Comparison of ENCODE assay signal across 9 mouse cellular contexts in the genomic region with DNA sequence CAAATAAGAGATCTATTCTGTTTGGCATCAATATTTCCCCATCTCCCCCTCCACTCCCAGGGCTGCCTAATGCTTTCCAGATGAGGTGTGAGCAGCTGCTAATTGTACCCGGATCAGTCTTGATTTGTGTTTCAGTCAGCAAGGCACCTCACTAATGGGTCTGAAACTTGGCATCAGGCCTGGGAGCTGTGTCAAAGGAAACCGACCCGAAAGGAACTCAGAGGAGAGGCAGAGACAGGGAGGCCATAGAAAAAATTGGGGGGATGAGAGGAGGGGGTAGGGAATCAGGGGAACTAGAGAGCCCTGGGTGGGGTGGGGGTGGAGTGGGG. TPM values are rescaled to one million over a fixed set of nuclear protein-coding genes. Genes with fewer than 3 reads are reported as not detected.
A peak's percentile ranks its signal among the peaks of the same experiment; 100 is the strongest.
DNase-seq lines count a peak whose midpoint lies in the region; ATAC-seq and TF ChIP-seq lines count a peak whose summit lies in the region.
"Had no signal": no experiment of that assay in that cellular context is flagged by ENCODE, and none has a peak within 500 bp of the region (broad histone marks: within the 10 kb centered on the region; RNA-seq: fewer than 3 reads in every experiment).

No protein-coding gene starts in this region.

- H3K4me1 ChIP-seq in intestine, embryonic 14.5 days (replicated peaks; ENCODE audit: control insufficient read depth, insufficient read depth, low read length) = peaks cover 22% of the 10 kb centered on the region
- 0 out of 2 replicates have a peak, but pooled peaks cover 2% of the 10 kb centered on the region for H3K4me1 ChIP-seq in intestine, postnatal 0 days (replicated peaks; ENCODE audit: control insufficient read depth, insufficient read depth, low read length)
- H3K4me1 ChIP-seq in hindbrain, embryonic 16.5 days (ENCODE audit: control insufficient read depth, insufficient read depth, low read depth, low read length) = peaks cover 18% of the 10 kb centered on the region
- peaks cover 6% of the 10 kb centered on the region; the same call in 1 of the 2 replicates for H3K4me1 ChIP-seq in midbrain, embryonic 11.5 days (ENCODE audit: control insufficient read depth, insufficient read depth, low read length)

- H3K27ac ChIP-seq in intestine, embryonic 14.5 days (ENCODE audit: low read depth) = peak overlapping the region; percentile 68
- H3K27ac ChIP-seq in intestine, postnatal 0 days (ENCODE audit: low read depth, low read length) = no peak overlapping the region
- peak overlapping the region; percentile 70 for H3K27ac ChIP-seq in hindbrain, embryonic 16.5 days (ENCODE audit: low read depth, low read length)
- no peak overlapping the region for H3K27ac ChIP-seq in midbrain, embryonic 11.5 days (ENCODE audit: low read depth, low read length)

- H3K4me2 ChIP-seq in intestine, embryonic 14.5 days (ENCODE audit: low read length) = peak overlapping the region; percentile 20
- no peak overlapping the region for H3K4me2 ChIP-seq in intestine, postnatal 0 days (replicated peaks; ENCODE audit: low read depth)
- no peak overlapping the region for H3K4me2 ChIP-seq in hindbrain, embryonic 16.5 days (ENCODE audit: low read length)
- H3K4me2 ChIP-seq in midbrain, embryonic 11.5 days = no peak overlapping the region
- H3K4me2 ChIP-seq: midbrain, embryonic 12.5 days had no signal

- no peaks in the 10 kb centered on the region for H3K36me3 ChIP-seq in intestine, embryonic 14.5 days (ENCODE audit: control insufficient read depth, insufficient read depth, low read length)
- no peaks in the 10 kb centered on the region for H3K36me3 ChIP-seq in intestine, postnatal 0 days (ENCODE audit: control insufficient read depth, insufficient read depth)
- no peaks in the 10 kb centered on the region for H3K36me3 ChIP-seq in hindbrain, embryonic 16.5 days (ENCODE audit: control insufficient read depth, insufficient read depth, low read length)
- no peaks in the 10 kb centered on the region for H3K36me3 ChIP-seq in midbrain, embryonic 11.5 days (ENCODE audit: control insufficient read depth, insufficient read depth, low read length)
- H3K36me3 ChIP-seq: midbrain, embryonic 12.5 days had no signal

- WGBS in intestine, embryonic 14.5 days = 13% methylated on average over 3 of the region's 3 CpGs
- 55% methylated on average over 3 of the region's 3 CpGs for WGBS in intestine, postnatal 0 days
- 25% methylated on average over 3 of the region's 3 CpGs for WGBS in hindbrain, embryonic 16.5 days
- WGBS in midbrain, embryonic 11.5 days = 60% methylated on average over 3 of the region's 3 CpGs

- no peaks in the 10 kb centered on the region for H3K9me3 ChIP-seq in intestine, embryonic 14.5 days (ENCODE audit: control insufficient read depth, low read length)
- no peaks in the 10 kb centered on the region for H3K9me3 ChIP-seq in intestine, postnatal 0 days (ENCODE audit: control insufficient read depth)
- H3K9me3 ChIP-seq in hindbrain, embryonic 16.5 days (ENCODE audit: control insufficient read depth, low read length) = no peaks in the 10 kb centered on the region
- no peaks in the 10 kb centered on the region for H3K9me3 ChIP-seq in midbrain, embryonic 11.5 days (ENCODE audit: control insufficient read depth, low read length)
- H3K9me3 ChIP-seq: midbrain, embryonic 12.5 days had no signal

- ATAC-seq in intestine, embryonic 14.5 days (replicated peaks; ENCODE audit: low FRiP score, low TSS enrichment, low read depth) = peak; percentile 44
- ATAC-seq in intestine, postnatal 0 days = no peak
- peak; percentile 37 for ATAC-seq in hindbrain, embryonic 16.5 days
- no peak for ATAC-seq in midbrain, embryonic 11.5 days (ENCODE audit: low FRiP score)
- ATAC-seq in megakaryocyte-erythroid progenitor cell, adult 5-6 weeks (replicated peaks; ENCODE audit: low FRiP score, low TSS enrichment, poor library complexity, severe bottlenecking) = no peak
- ATAC-seq in frontal cortex, adult (ENCODE audit: low TSS enrichment) = no peak

- H3K9ac ChIP-seq in intestine, embryonic 14.5 days (ENCODE audit: low read length) = no peak overlapping the region
- H3K9ac ChIP-seq in intestine, postnatal 0 days (ENCODE audit: low read depth, low read length) = no peak overlapping the region
- no peak overlapping the region; the same call in 1 of the 2 replicates for H3K9ac ChIP-seq in hindbrain, embryonic 16.5 days (ENCODE audit: low read depth, low read length)
- H3K9ac ChIP-seq in midbrain, embryonic 11.5 days (ENCODE audit: low read length) = no peak overlapping the region
- H3K9ac ChIP-seq: midbrain, embryonic 12.5 days had no signal

- no peak overlapping the region for H3K4me3 ChIP-seq in intestine, embryonic 14.5 days (ENCODE audit: low read depth, low read length)
- no peak overlapping the region for H3K4me3 ChIP-seq in intestine, postnatal 0 days (ENCODE audit: low read depth, low read length)
- no peak overlapping the region for H3K4me3 ChIP-seq in hindbrain, embryonic 16.5 days (ENCODE audit: low read length)
- no peak overlapping the region for H3K4me3 ChIP-seq in midbrain, embryonic 11.5 days (ENCODE audit: low read depth, low read length)
- H3K4me3 ChIP-seq: midbrain, embryonic 12.5 days had no signal

- DNase-seq in intestine, embryonic 14.5 days (ENCODE audit: low spot score) = peak; percentile 71
- DNase-seq in fibroblast of lung, adult 2 months (ENCODE audit: low read depth) = peak; percentile 79
- peak; percentile 90 for DNase-seq in midbrain, embryonic 11.5 days (ENCODE audit: low spot score, missing footprints)
- no peak for DNase-seq in layer of hippocampus, adult 9-11 months

- no peaks in the 10 kb centered on the region for H3K27me3 ChIP-seq in intestine, embryonic 14.5 days (replicated peaks; ENCODE audit: control insufficient read depth, insufficient read depth, low read length)
- no peaks in the 10 kb centered on the region for H3K27me3 ChIP-seq in intestine, postnatal 0 days (replicated peaks; ENCODE audit: control insufficient read depth, insufficient read depth, low read length)
- H3K27me3 ChIP-seq in hindbrain, embryonic 16.5 days (replicated peaks; ENCODE audit: control insufficient read depth, insufficient read depth, low read length) = no peaks in the 10 kb centered on the region
- H3K27me3 ChIP-seq in midbrain, embryonic 11.5 days (ENCODE audit: control insufficient read depth, insufficient read depth, low read length) = no peaks in the 10 kb centered on the region
- H3K27me3 ChIP-seq: midbrain, embryonic 12.5 days had no signal

- no peak for TF ChIP-seq CTCF in intestine, postnatal 0 days (IDR thresholded peaks at IDR 0.05; ENCODE audit: low read depth)

RNA-seq across cellular contexts. Expression of gene Boc, which starts 57.1 kb away (rescaled TPM):
- polyA plus RNA-seq in intestine, embryonic 14.5 days (2014; fragmentation: Nextera tagmentation; extraction: Ambion mirVana) = 14.2 and 14.9 TPM in 2 replicates
- 3.1 and 3.6 TPM in 2 replicates for polyA plus RNA-seq in intestine, postnatal 0 days (2015; fragmentation: Nextera tagmentation; extraction: Ambion mirVana)
- polyA plus RNA-seq in hindbrain, embryonic 16.5 days (2015; fragmentation: Nextera tagmentation; extraction: Ambion mirVana) = 12.1 and 16.4 TPM in 2 replicates
- polyA plus RNA-seq in midbrain, embryonic 11.5 days (2014; fragmentation: Nextera tagmentation; extraction: Ambion mirVana) = 37.8 and 44.7 TPM in 2 replicates
- total RNA-seq in megakaryocyte-erythroid progenitor cell, adult 5-6 weeks (2014; fragmentation: Nextera tagmentation) = not detected in 2 replicates
- not detected in 2 replicates for total RNA-seq in megakaryocyte-erythroid progenitor cell, adult 5-6 weeks (2017)

Comparison
In these comparisons a context has a peak if more than half of its experiments do, and no peak if none do; other contexts are left out.
1. ATAC-seq: peak in intestine, embryonic 14.5 days (single experiment) and hindbrain, embryonic 16.5 days (single experiment); none in intestine, postnatal 0 days (single experiment), midbrain, embryonic 11.5 days (single experiment), megakaryocyte-erythroid progenitor cell, adult 5-6 weeks (single experiment) and frontal cortex, adult (single experiment).
2. H3K27ac ChIP-seq: peak in intestine, embryonic 14.5 days (single experiment) and hindbrain, embryonic 16.5 days (single experiment); none in intestine, postnatal 0 days (single experiment) and midbrain, embryonic 11.5 days (single experiment).